Mouse (Mus musculus): ENCODE results near the gene Zdhhc8.
"Not testable (repeated sequence)": the region's sequence is repeated elsewhere in the genome, so short reads cannot be mapped to it uniquely, and the experiment has no call there.

The Zdhhc8 gene

DNA sequence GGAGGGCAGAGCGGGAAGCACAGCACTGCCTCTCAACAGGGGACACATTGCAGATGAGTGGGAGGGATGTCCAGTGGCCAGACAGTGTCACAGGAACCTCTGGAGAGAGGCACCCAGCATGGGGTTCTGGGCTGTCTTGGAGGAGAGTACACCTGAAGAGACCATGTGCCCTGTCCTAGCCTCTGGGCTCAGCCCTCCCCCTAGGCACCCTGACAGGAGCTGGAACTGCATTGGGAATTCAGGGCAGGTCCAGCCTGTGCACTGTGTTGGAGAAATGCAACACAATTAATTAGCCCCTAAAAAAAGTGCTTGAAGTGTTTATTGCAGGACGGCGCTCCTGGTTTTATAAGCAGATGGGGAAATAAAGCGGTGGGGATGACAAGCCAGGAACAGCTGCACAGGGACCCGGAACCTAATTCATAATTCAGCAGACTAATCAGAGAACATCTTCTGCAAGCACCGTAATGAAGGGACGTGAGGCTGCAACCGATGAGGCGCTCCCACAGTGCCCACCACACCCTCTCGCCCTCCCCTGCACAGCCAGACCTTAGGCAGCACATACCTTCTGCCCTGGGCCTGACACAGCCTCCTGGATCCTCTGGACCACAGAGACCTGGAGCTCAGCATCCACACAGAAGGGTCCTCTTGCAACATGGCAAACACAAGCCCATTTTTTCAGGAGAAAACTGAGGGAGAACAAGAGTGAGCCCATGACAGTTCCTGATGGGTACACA is 36.4 kb downstream of the Zdhhc8 start:
- in situ Hi-C loops (cut with MseI, MboI), result no loop called here

GRCm38 (mm10) chr16:18197881-18198280 is 37.1 kb downstream of the Zdhhc8 start:
- in situ Hi-C loops (cut with MseI, MboI), result no loop called here

DNA sequence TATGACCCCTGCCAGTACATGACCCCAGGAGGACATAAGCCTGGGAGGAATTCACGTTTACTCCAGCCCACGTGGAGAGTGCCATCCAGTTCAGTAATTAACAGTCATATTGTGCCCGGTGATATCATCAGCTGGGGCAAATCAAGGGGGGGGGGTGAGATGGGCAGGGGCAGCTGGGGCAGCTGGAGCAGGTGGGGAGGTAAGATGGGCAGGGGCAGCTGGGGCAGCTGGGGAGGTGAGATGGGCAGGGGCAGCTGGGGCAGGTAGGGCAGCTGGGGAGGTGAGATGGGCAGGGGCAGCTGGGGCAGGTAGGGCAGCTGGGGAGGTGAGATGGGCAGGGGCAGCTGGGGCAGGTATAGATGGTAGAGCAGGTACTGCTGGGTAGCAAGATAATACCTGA is 39.4 kb downstream of the Zdhhc8 start:
- in situ Hi-C loops (cut with MseI, MboI), result not testable (repeated sequence)

- in situ Hi-C loops (cut with MseI, MboI), result no loop called here
Observed at GRCm38 (mm10) chr16:18195068-18195467, 39.9 kb downstream of the Zdhhc8 start.

DNA sequence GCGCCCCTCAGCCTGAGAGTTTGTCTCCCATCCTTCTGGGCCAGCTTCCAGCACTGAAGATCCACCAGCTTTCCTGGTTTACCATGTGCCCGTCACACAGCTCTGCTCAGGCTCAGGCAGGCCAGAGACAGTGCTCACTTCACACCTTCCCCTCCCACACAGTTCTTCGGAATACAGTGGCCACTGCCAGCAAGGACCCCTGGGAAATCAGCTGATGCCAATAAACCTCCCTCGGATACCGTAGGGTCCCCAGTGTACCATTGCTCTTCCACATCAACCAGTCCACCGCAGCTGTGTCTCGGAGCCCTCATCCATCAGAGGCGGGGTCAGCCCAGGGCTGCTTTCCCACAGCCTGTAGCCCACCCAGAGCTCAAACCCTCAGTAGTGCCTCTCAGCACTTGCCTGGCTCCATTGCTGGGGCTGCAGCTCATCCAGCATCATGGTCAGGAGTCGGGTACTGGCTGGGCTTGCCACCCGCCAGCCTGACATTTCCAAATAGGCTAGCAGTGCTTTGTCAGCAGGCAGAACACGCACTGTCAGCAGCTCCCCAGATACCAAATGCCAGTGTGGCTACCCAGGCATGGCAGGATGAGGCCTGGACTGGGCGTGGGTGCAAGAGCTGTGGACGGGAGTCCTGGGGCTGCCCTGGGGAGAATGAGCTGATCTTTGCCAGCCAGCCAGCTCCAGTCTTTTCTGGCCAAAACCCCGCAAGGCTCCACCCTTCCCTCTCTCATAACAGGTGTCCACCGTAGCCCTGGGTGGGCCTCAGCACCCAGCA is 40.5 kb downstream of the Zdhhc8 start:
- in situ Hi-C loops (cut with MseI, MboI), result no loop called here

- in situ Hi-C loops (cut with MseI, MboI), result no loop called here
Observed at GRCm38 (mm10) chr16:18191006-18191405, 43.9 kb downstream of the Zdhhc8 start.

DNA sequence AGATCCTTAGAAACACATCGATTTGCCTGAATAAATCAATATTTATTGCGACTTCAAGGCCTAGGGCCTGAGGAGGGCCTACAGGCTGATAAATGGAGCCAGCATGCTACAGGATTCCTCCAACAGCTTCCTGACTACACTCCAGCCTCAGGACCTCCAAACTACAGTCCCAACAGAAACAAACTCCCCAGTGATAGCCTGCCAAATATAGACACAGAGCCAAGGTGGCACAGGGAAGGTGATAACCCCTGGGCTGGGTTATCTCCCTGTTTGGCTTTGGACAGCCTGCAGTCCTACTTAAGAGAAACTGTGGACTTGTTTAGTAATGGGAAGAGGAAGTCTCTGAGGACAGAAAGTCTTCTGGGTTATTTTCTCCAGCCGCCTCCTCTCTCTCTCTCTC is 47.7 kb downstream of the Zdhhc8 start:
- in situ Hi-C loops (cut with MseI, MboI), result no loop called here

DNA sequence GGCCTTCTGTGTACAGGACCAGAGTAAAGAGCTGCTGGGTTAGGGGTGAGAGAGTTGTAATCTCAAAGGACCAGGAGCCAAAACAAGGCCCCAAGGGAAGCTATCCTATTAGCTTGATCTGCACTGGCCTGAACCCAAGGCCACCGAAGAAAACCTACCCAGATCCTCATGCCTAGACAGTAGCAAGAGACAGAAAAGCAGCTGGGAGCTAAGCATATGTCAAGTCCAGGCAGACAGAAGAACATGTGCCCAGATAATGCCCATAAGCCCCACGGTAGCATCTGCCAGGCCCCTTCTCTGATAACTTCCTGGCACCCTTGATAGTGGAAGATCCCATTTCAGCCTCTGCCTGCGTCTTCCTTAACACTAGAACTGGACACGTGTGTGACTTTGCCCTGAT is 48.1 kb downstream of the Zdhhc8 start:
- in situ Hi-C loops (cut with MseI, MboI), result no loop called here

GRCm38 (mm10) chr16:18185715-18186449 is 49.1 kb downstream of the Zdhhc8 start:
- in situ Hi-C loops (cut with MseI, MboI), result no loop called here

GRCm38 (mm10) chr16:18182766-18183165 is 52.2 kb downstream of the Zdhhc8 start:
- in situ Hi-C loops (cut with MseI, MboI), result no loop called here

DNA sequence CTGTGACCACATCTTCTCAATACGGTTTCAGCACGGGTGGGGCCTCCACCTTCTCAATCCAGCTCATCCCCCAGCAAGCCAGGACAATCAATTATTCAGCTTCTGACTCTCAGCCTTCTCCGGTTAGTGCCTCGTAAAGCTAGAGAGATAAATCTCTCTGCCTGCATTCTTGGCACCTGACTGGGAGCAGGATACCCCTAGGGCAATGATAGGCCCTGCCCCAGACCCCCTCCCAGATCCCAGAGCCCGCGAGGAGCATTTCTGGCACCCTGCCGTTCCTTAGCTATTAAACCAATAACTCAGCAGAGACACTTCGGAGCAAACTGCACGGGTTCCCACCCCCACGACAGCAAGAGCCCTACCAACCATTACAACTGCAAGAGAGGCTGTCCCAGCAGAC is 53.5 kb downstream of the Zdhhc8 start:
- in situ Hi-C loops (cut with MseI, MboI), result no loop called here

- in situ Hi-C loops (cut with MseI, MboI), result loop anchor here (5.0 kb wide), 2 partner anchors 33 to 62 kb away; no protein-coding TSS in a partner anchor
Observed at GRCm38 (mm10) chr16:18179591-18179990, 55.3 kb downstream of the Zdhhc8 start.

- in situ Hi-C loops (cut with MseI, MboI), result loop anchor here (5.0 kb wide), 2 partner anchors 36 to 59 kb away; no protein-coding TSS in a partner anchor
Observed at GRCm38 (mm10) chr16:18176758-18177157, 58.2 kb downstream of the Zdhhc8 start.

DNA sequence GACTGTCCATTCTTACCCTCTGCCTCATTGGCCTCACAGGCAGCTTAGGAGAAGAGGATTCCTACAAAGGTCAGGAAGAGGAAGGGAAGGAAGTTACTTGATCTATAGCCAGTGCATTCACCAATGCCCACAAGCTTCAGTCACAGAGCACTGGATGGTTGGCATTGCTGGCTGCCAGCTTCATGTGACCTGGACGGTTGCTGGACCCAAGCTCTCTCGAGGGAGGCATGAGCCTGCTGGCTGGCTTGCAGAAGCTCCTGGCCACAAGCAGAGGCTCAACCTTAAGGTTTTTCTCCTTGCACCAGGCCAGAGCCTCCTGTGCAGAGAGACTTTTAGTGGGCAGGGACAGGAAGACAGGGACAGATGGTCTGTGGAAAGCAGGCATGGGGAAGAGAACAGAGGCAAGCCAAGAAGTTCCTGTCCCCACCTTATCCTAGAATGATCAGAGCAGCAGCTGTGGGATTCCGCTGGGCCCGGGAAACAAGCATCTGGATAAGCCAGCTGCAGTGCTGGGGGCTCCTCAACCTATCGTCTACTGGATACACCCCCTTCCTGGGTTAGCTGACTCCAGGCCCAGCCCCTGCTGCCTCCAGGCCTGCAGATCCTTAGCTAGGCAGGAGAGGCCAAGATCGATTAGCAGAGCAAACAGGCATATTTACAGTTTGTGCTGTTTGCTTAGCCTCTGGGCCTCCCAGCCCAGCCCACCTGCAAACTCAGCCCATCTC is 59.0 kb downstream of the Zdhhc8 start:
- in situ Hi-C loops (cut with MseI, MboI), result loop anchor here (5.0 kb wide), 2 partner anchors 36 to 59 kb away; no protein-coding TSS in a partner anchor

- in situ Hi-C loops (cut with MseI, MboI), result loop anchor here in 1 of 2 experiments (5.0 kb wide), 1 partner anchor 46 kb away; the partner anchor contains the start of gene Rtn4r
Observed at GRCm38 (mm10) chr16:18173788-18174187, 61.1 kb downstream of the Zdhhc8 start.

DNA sequence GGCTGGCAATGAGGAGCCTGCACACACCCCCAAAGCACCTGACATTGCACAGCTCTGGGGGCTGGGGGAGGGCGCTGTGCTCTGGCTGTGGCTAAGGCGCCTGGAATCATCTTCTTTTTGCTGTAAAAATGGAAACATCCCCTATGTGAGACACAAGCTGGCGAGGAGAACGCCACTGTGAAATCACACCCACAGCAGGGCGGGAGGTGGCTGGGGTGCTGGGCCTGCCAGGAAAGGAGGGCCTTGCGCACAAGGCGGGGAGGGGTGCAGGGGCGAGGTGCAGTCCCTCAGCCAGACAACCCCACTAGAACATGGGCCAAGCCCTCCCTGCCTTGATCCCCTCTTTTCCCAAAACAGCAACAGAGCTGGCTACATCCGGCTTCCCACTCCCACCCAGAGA is 61.7 kb downstream of the Zdhhc8 start:
- in situ Hi-C loops (cut with MseI, MboI), result loop anchor here in 1 of 2 experiments (5.0 kb wide), 1 partner anchor 46 kb away; the partner anchor contains the start of gene Rtn4r

DNA sequence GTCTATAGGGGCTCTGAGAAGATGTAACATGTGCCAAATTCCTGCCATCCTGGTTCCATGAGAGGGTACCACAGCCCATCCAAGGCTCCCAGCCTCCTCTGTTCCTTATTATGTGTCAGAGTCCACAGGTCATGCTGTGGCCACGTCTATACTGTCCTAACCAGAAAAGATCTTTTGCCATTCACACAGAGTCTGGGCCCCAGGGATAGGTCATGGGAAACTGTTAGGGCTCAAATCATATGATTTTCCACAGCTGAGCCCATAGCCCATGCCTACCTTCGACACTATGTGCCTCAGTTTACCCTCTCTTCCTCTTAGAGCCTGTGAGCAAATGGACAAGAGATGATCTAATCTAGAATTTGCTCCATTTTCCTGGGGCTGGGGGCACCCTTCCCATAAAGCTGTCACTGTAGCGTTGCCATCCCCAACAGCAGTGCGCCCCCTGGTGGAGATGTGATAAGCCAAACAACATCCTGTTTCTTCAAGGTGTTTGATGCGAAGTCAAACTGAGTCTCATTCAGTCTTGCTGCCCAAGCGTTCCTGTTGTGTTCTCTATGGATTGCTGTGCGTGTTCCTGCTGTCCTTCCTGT is 62.6 kb downstream of the Zdhhc8 start:
- in situ Hi-C loops (cut with MseI, MboI), result loop anchor here in 1 of 2 experiments (5.0 kb wide), 1 partner anchor 45 kb away; the partner anchor contains the start of gene Rtn4r

All from mouse trophoblast stem cell (cell line).